Mouse (Mus musculus) E14TG2a.4 (cell line): Measurements from ENCODE around the gene Slc9a9.

Experiments
- H3K27me3 ChIP-seq: 2 replicates; pipeline ENCODE4 v1.6.1; 2014; ENCODE audit warnings: low read length, control low read depth; ENCODE audit not compliant: insufficient read depth
- H3K36me3 ChIP-seq: 2 replicates; pipeline ENCODE4 v1.6.1; 2014; ENCODE audit warnings: low read length, control low read depth; ENCODE audit not compliant: insufficient read depth
- H3K4me1 ChIP-seq: replicated peaks from 2 replicates; pipeline ENCODE4 v1.6.1; 2014; ENCODE audit warnings: low read depth, low read length, control low read depth
- H3K4me3 ChIP-seq: replicated peaks from 2 replicates; pipeline ENCODE4 v1.5.1; 2014; ENCODE audit warnings: mild to moderate bottlenecking, low read length
- H3K9me3 ChIP-seq: 2 replicates; pipeline ENCODE4 v1.6.1; 2014; ENCODE audit warnings: low read length, control low read depth
- CTCF ChIP-seq: conservative IDR thresholded peaks from 2 replicates; pipeline ENCODE4 v1.5.1; 2014; ENCODE audit warnings: low read length
- NANOG ChIP-seq: IDR thresholded peaks from 2 replicates; pipeline ENCODE4 v1.6.1; 2014; ENCODE audit warnings: borderline replicate concordance, low read length, mixed read lengths
- POU5F1 ChIP-seq: IDR thresholded peaks from 2 replicates; pipeline ENCODE4 v1.6.1; 2014; ENCODE audit warnings: low read length, borderline replicate concordance

The Slc9a9 gene

GRCm38 (mm10) chr9:94883435-94883834 lies 213.7 kb downstream of the Slc9a9 start:
- no peaks in the 10 kb centered on the region for H3K9me3 ChIP-seq
- H3K27me3 ChIP-seq = no peaks in the 10 kb centered on the region; the same call in 1 of the 2 replicates
- no peak overlapping the region for H3K4me3 ChIP-seq
- no peaks in the 10 kb centered on the region for H3K4me1 ChIP-seq
- no peaks in the 10 kb centered on the region for H3K36me3 ChIP-seq
- no peak for TF ChIP-seq POU5F1
- TF ChIP-seq NANOG = no peak
- no peak for TF ChIP-seq CTCF

DNA sequence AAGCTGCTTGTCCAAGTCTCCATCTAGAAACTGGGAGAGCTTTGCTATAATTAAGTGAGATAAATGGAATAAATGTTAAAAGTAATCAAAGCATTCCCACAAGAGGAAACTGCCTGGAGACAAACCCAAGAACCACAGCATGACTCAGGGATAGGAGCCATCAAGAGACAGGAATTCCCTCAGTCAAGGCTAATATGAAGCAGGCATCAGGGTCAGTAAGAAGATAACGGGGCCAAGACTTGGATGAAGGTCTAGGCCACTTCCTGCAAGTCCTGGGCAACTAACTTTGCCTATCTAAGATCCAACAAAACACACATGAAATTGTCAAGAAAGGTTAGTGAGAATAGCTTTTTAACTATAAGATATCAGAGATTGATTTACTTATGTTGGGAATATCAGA lies 215.4 kb downstream of the Slc9a9 start:
- Histone ChIP-seq H3K9me3 (no peaks in the 10 kb centered on the region), H3K27me3 (no peaks in the 10 kb centered on the region; the same call in 1 of the 2 replicates), H3K4me1 (no peaks in the 10 kb centered on the region), H3K36me3 (no peaks in the 10 kb centered on the region), H3K4me3 (no peak overlapping the region)
- TF ChIP-seq NANOG (no peak), POU5F1 (no peak), CTCF (no peak)

DNA sequence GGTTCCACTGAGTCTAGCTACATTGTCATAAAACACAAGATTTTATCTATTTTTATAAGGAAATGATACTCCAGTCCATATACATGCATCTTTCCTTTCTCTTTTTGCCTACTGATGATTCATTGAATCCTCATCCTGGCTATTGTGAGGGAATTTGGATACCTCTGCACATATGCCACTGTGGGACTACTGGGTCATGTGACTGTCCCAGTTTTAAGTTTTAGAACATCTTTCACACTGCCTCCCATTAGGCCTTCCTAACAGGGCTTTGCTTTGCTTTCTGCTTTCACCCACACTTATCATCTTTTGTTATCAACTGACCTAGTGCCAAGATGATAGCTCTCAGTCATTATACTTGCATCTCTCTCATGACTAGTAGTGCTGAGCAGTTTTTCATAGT lies 219.9 kb downstream of the Slc9a9 start:
- Histone ChIP-seq H3K9me3 (no peaks in the 10 kb centered on the region), H3K36me3 (no peaks in the 10 kb centered on the region), H3K4me3 (no peak overlapping the region), H3K4me1 (no peaks in the 10 kb centered on the region), H3K27me3 (no peaks in the 10 kb centered on the region; the same call in 1 of the 2 replicates)
- TF ChIP-seq NANOG (no peak), CTCF (no peak), POU5F1 (no peak)

DNA sequence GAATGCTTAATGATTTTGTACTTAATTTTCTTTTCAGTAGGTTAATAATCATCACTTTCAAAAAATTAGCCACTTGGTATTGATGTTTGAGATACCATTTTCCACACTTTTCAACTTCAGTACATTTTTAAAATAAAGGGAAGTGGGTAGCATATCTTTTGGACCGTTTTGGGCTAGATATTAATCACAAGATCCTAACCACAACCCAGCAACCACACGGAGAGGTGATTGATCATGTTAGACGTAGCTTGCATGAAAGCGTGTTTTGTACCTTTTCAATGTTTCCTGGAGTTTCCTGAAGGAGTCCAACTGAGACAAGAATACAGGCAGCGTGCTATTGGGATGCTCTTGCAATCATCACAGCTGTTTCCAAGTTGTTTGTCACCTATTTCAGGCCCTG lies 226.2 kb downstream of the Slc9a9 start:
- Histone ChIP-seq H3K36me3 (no peaks in the 10 kb centered on the region), H3K27me3 (no peaks in the 10 kb centered on the region), H3K4me1 (no peaks in the 10 kb centered on the region), H3K9me3 (no peaks in the 10 kb centered on the region), H3K4me3 (no peak overlapping the region)
- TF ChIP-seq NANOG = no peak
- no peak for TF ChIP-seq POU5F1
- TF ChIP-seq CTCF = no peak

- H3K9me3 ChIP-seq = no peaks in the 10 kb centered on the region
- H3K36me3 ChIP-seq = no peaks in the 10 kb centered on the region
- H3K4me1 ChIP-seq = no peaks in the 10 kb centered on the region
- TF ChIP-seq POU5F1 (no peak), NANOG (no peak), CTCF (no peak)
- H3K4me3 ChIP-seq = no peak overlapping the region
- no peaks in the 10 kb centered on the region for H3K27me3 ChIP-seq
These were observed 234.5 kb downstream of the Slc9a9 start for GRCm38 (mm10) chr9:94904180-94904579.

DNA sequence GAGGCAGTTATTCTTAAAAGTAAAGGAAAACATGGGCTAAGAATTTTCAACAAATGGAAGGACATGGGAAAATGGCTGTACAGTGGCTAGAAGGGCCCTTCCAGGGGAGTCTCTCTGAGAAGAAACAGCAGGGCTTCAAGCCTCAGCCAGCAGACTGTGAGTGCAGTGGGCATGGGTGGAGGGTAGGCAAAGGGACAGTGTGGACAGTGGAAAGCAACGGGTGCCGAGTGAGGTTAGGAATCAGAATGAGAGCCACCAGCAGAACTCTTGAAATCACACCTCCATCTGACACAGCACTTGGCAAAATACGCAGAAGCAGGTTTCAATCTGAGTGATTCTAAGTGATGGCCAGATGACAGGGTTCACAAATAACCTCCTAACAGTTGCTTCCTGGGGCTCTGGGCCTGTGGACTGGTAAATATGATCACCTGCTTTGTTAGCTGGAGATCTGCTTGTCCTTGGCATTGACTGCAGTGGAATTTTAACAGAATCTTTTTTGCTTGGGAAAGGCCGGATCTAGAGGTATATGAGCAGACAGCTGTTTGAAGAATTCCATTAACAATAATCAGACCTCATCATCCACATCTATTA lies 237.4 kb downstream of the Slc9a9 start:
- no peak for TF ChIP-seq POU5F1
- no peak for TF ChIP-seq NANOG
- TF ChIP-seq CTCF = no peak
- Histone ChIP-seq H3K4me1 (no peaks in the 10 kb centered on the region), H3K36me3 (no peaks in the 10 kb centered on the region), H3K9me3 (no peaks in the 10 kb centered on the region), H3K27me3 (no peaks in the 10 kb centered on the region), H3K4me3 (no peak overlapping the region)

GRCm38 (mm10) chr9:94912071-94912470 lies 242.4 kb downstream of the Slc9a9 start:
- H3K4me3 ChIP-seq = no peak overlapping the region
- H3K9me3 ChIP-seq = no peaks in the 10 kb centered on the region
- H3K4me1 ChIP-seq = no peaks in the 10 kb centered on the region
- no peak for TF ChIP-seq NANOG
- TF ChIP-seq POU5F1 = no peak
- no peak for TF ChIP-seq CTCF
- H3K27me3 ChIP-seq = no peaks in the 10 kb centered on the region
- H3K36me3 ChIP-seq = no peaks in the 10 kb centered on the region

GRCm38 (mm10) chr9:94922062-94922461 lies 252.4 kb downstream of the Slc9a9 start:
- TF ChIP-seq CTCF (no peak), POU5F1 (no peak), NANOG (no peak)
- H3K36me3 ChIP-seq = no peaks in the 10 kb centered on the region
- H3K27me3 ChIP-seq = no peaks in the 10 kb centered on the region
- peaks cover 3% of the 10 kb centered on the region for H3K9me3 ChIP-seq
- no peaks in the 10 kb centered on the region for H3K4me1 ChIP-seq
- H3K4me3 ChIP-seq = no peak overlapping the region

- Histone ChIP-seq H3K4me1 (no peaks in the 10 kb centered on the region), H3K27me3 (no peaks in the 10 kb centered on the region), H3K4me3 (no peak overlapping the region), H3K36me3 (no peaks in the 10 kb centered on the region), H3K9me3 (peaks cover 3% of the 10 kb centered on the region)
- no peak for TF ChIP-seq POU5F1
- no peak for TF ChIP-seq NANOG
- TF ChIP-seq CTCF = no peak
These were observed 256.1 kb downstream of the Slc9a9 start for GRCm38 (mm10) chr9:94925845-94926244.
